Mouse (Mus musculus) retina, adult 2 months (tissue): ENCODE measurements around the gene Trpc3.
"Not testable (repeated sequence)": the region's sequence is repeated elsewhere in the genome, so short reads cannot be mapped to it uniquely, and the experiment has no call there.

Experiments
- DNase-seq: peaks from one replicate; pipeline ENCODE4 v3.0.0-alpha.2; 2012; ENCODE audit warnings: low read depth, low spot score

The Trpc3 gene

GRCm38 (mm10) chr3:36605894-36606783 lies 83.8 kb downstream of the Trpc3 start:
- no peak for DNase-seq

- not testable (repeated sequence) for DNase-seq
These were observed 90.2 kb downstream of the Trpc3 start for GRCm38 (mm10) chr3:36599773-36600172.

- DNase-seq: no peak
These were observed 91.2 kb downstream of the Trpc3 start for GRCm38 (mm10) chr3:36598811-36599210.

- peak; percentile 85 for DNase-seq
These were observed 118.1 kb downstream of the Trpc3 start, which contains the start of gene Ccna2 for GRCm38 (mm10) chr3:36571827-36572378. TSS of gene Ccna2 (minus strand) at chr3:36572150.

- no peak for DNase-seq
These were observed 118.6 kb downstream of the Trpc3 start for GRCm38 (mm10) chr3:36571361-36571826.
